Mouse (Mus musculus): ENCODE results near the gene Olfr352. TPM values are rescaled to one million over a fixed set of nuclear protein-coding genes. Genes with fewer than 3 reads are reported as not detected.

Olfr352 gene
- polyA plus RNA-seq (2015; fragmentation: Nextera tagmentation; extraction: Ambion mirVana) = not detected in 2 replicates

GRCm38 (mm10) chr2:36868160-36868559 lies at the start of gene Olfr352:
TSS of gene Olfr352 (plus strand) at chr2:36868460.

GRCm38 (mm10) chr2:36846010-36846409 lies 22.2 kb upstream of the Olfr352 start, which contains the start of gene Olfr350:
TSS of gene Olfr350 (plus strand) at chr2:36846310.

GRCm38 (mm10) chr2:36862560-36862959 lies 5.7 kb upstream of the Olfr352 start, which contains the start of gene Olfr351:
TSS of gene Olfr351 (minus strand) at chr2:36862660.

GRCm38 (mm10) chr2:36892836-36893235 lies 24.6 kb downstream of the Olfr352 start, which contains the start of gene Olfr353:
TSS of gene Olfr353 (minus strand) at chr2:36892936.

GRCm38 (mm10) chr2:36905380-36905779 lies 37.1 kb downstream of the Olfr352 start, which contains the start of gene Olfr354:
TSS of gene Olfr354 (plus strand) at chr2:36905680.

Other genes with a start within 250 kb of the Olfr352 start
- not detected in 2 replicates for gene Olfr345, start 228.4 kb upstream of the Olfr352 start, polyA plus RNA-seq (2015; fragmentation: Nextera tagmentation; extraction: Ambion mirVana)
- gene Olfr346, start 182.7 kb upstream of the Olfr352 start, polyA plus RNA-seq (2015; fragmentation: Nextera tagmentation; extraction: Ambion mirVana) = not detected in 2 replicates
- not detected in 2 replicates for gene Olfr347, start 136.6 kb upstream of the Olfr352 start, polyA plus RNA-seq (2015; fragmentation: Nextera tagmentation; extraction: Ambion mirVana)
- not detected in 2 replicates for gene Olfr348, start 84.2 kb upstream of the Olfr352 start, polyA plus RNA-seq (2015; fragmentation: Nextera tagmentation; extraction: Ambion mirVana)
- not detected in 2 replicates for gene Olfr50, start 77.9 kb upstream of the Olfr352 start, polyA plus RNA-seq (2015; fragmentation: Nextera tagmentation; extraction: Ambion mirVana)
- not detected in 2 replicates for gene Olfr3, start 51.4 kb upstream of the Olfr352 start, polyA plus RNA-seq (2015; fragmentation: Nextera tagmentation; extraction: Ambion mirVana)
- gene Olfr350, start 22.1 kb upstream of the Olfr352 start, polyA plus RNA-seq (2015; fragmentation: Nextera tagmentation; extraction: Ambion mirVana) = not detected in 2 replicates
- gene Olfr351, start 5.8 kb upstream of the Olfr352 start, polyA plus RNA-seq (2015; fragmentation: Nextera tagmentation; extraction: Ambion mirVana) = not detected in 2 replicates
- not detected in 2 replicates for gene Olfr353, start 24.5 kb downstream of the Olfr352 start, polyA plus RNA-seq (2015; fragmentation: Nextera tagmentation; extraction: Ambion mirVana)
- not detected in 2 replicates for gene Olfr354, start 37.2 kb downstream of the Olfr352 start, polyA plus RNA-seq (2015; fragmentation: Nextera tagmentation; extraction: Ambion mirVana)
- not detected in 2 replicates for gene Olfr355, start 60.4 kb downstream of the Olfr352 start, polyA plus RNA-seq (2015; fragmentation: Nextera tagmentation; extraction: Ambion mirVana)
- not detected in 2 replicates for gene Olfr356, start 68.7 kb downstream of the Olfr352 start, polyA plus RNA-seq (2015; fragmentation: Nextera tagmentation; extraction: Ambion mirVana)
- not detected in 2 replicates for gene Olfr357, start 125.4 kb downstream of the Olfr352 start, polyA plus RNA-seq (2015; fragmentation: Nextera tagmentation; extraction: Ambion mirVana)
- gene Olfr358, start 140.9 kb downstream of the Olfr352 start, polyA plus RNA-seq (2015; fragmentation: Nextera tagmentation; extraction: Ambion mirVana) = not detected in 2 replicates
- gene Olfr360, start 197.3 kb downstream of the Olfr352 start, polyA plus RNA-seq (2015; fragmentation: Nextera tagmentation; extraction: Ambion mirVana) = not detected in 2 replicates
- not detected in 2 replicates for gene Olfr361, start 220.8 kb downstream of the Olfr352 start, polyA plus RNA-seq (2015; fragmentation: Nextera tagmentation; extraction: Ambion mirVana)
- gene Olfr362, start 249.4 kb downstream of the Olfr352 start, polyA plus RNA-seq (2015; fragmentation: Nextera tagmentation; extraction: Ambion mirVana) = not detected in 2 replicates

All from neural tube, postnatal 0 days (tissue).